Mouse (Mus musculus) cerebellum, adult (tissue): ENCODE results near the gene Tnrc6c.

Experiments
- ATAC-seq: cut with Nextera tagmentation; 2 replicates; pipeline ENCODE4 v1.9.2; 2017; ENCODE audit warnings: mild to moderate bottlenecking, moderate library complexity, mixed read lengths; ENCODE audit not compliant: insufficient number of reproducible peaks, low FRiP score, low TSS enrichment

The Tnrc6c gene

GRCm38 (mm10) chr11:117762246-117762645 is 108.2 kb downstream of the Tnrc6c start:
- no peak for ATAC-seq

- no peak for ATAC-seq
Measured at GRCm38 (mm10) chr11:117764319-117764718, 110.2 kb downstream of the Tnrc6c start.

- ATAC-seq, result no peak
Measured at GRCm38 (mm10) chr11:117765361-117765760, 111.3 kb downstream of the Tnrc6c start.

- no peak for ATAC-seq
Measured at GRCm38 (mm10) chr11:117766275-117766674, 112.2 kb downstream of the Tnrc6c start.

- no peak for ATAC-seq
Measured at GRCm38 (mm10) chr11:117768725-117769682, 114.9 kb downstream of the Tnrc6c start.

GRCm38 (mm10) chr11:117769683-117770047 is 115.6 kb downstream of the Tnrc6c start:
- ATAC-seq, result no peak

- no peak for ATAC-seq
Measured at GRCm38 (mm10) chr11:117770407-117770806, 116.3 kb downstream of the Tnrc6c start.

- no peak for ATAC-seq
Measured at GRCm38 (mm10) chr11:117772352-117772751, 118.3 kb downstream of the Tnrc6c start.

- ATAC-seq, result no peak
Measured at GRCm38 (mm10) chr11:117774925-117775324, 120.8 kb downstream of the Tnrc6c start.

GRCm38 (mm10) chr11:117775540-117775939 is 121.5 kb downstream of the Tnrc6c start:
- no peak for ATAC-seq

- ATAC-seq, result no peak
Measured at GRCm38 (mm10) chr11:117776085-117776792, 122.2 kb downstream of the Tnrc6c start.

GRCm38 (mm10) chr11:117777111-117777510 is 123.0 kb downstream of the Tnrc6c start:
- ATAC-seq, result no peak

- no peak for ATAC-seq
Measured at GRCm38 (mm10) chr11:117778031-117778430, 123.9 kb downstream of the Tnrc6c start.

GRCm38 (mm10) chr11:117778851-117779433 is 124.9 kb downstream of the Tnrc6c start:
- no peak for ATAC-seq

- no peak for ATAC-seq
Measured at GRCm38 (mm10) chr11:117779434-117780198, 125.5 kb downstream of the Tnrc6c start.

- ATAC-seq, result no peak
Measured at GRCm38 (mm10) chr11:117780199-117780515, 126.1 kb downstream of the Tnrc6c start.

- ATAC-seq, result no peak
Measured at GRCm38 (mm10) chr11:117780582-117781111, 126.6 kb downstream of the Tnrc6c start.

GRCm38 (mm10) chr11:117781199-117781821 is 127.2 kb downstream of the Tnrc6c start:
- ATAC-seq, result no peak

- no peak for ATAC-seq
Measured at GRCm38 (mm10) chr11:117781993-117782704, 128.1 kb downstream of the Tnrc6c start, which contains the start of the genes Tmc8 and Tmc6. TSS of gene Tmc8 (plus strand) at chr11:117782076. TSS of gene Tmc6 (minus strand) at chr11:117782198.
